Mouse (Mus musculus) erythroblast, embryonic 14.5 days (primary cell): ENCODE results near the gene Hspa12a.

Experiments used
- GATA1 ChIP-seq: IDR thresholded peaks from 2 replicates; pipeline ENCODE4 v1.6.1; 2012; ENCODE audit warnings: low read length, inconsistent platforms, mixed read lengths
- TAL1 ChIP-seq: IDR thresholded peaks from 3 replicates; pipeline ENCODE4 v1.6.1; 2012; ENCODE audit warnings: low read length, inconsistent platforms, mixed read lengths

DNA sequence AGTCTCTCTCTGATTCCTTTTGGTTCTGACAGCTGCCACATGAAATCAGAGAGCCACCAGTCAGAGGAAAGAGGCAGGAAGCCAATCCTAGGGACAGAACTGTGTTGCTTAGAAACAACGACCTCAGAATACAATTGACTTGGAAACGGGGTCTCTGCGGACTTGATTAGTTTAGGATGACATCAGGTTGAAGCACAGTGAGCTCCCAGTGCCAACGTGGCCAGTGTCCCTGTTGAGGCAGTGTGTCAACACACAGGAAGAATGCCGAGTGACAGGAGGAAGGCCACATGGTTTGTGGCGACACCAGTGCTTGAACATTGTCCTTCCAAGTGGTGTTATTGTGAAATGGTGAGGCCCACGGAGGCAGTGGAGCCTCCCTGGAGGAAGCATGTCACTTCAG is 159.5 kb downstream of the Hspa12a start:
- no peak for TF ChIP-seq GATA1
- no peak for TF ChIP-seq TAL1
